Mouse (Mus musculus): ENCODE data around the gene Gnat1.

Gene Gnat1

GRCm38 (mm10) chr9:107675671-107676301 lies 3.7 kb downstream of the Gnat1 start:
- DNase-seq (ENCODE audit: low spot score in 2 of 2) = peak in 1 of 2 experiments; percentile 59

DNA sequence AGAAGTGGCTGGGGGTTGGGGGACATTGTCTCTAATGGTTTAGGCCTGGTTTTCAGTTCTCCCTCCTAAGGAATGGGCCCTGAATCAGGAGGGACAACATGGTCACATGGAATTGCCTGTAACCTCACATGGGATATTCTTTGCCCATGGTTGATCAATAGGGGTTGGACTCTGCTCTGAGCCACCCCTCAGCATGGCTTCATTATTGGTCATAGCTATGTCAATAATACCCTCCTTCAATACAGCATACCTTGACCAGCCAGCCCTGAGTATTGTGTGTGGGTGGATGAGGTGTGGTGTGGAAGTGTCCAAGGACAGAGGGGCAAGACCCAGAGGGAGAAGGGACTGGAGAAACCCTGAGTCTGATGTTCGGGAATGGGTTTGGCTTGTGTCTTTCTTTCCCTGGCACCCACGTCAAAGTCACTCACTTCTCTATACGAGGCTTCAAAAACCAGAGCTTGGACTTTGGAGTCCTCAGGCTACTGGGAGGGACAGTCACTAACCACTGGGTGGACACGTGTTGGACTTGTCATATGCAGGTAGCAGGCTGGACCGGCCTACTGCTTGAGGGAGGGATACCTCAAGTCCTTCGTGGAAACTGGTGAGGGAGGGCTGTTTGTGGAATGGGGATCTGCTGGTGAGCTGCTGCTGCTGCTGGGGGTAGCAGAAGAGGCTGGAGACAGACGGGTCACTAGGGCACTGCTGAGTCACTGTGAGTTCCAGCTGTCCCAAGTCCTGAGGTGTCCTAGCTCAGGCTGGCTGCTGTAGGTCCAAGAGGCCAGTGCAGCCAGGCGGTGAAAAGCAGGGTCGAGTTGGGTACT lies 4.7 kb downstream of the Gnat1 start:
- DNase-seq (ENCODE audit: low spot score in 2 of 2) = no peak

DNA sequence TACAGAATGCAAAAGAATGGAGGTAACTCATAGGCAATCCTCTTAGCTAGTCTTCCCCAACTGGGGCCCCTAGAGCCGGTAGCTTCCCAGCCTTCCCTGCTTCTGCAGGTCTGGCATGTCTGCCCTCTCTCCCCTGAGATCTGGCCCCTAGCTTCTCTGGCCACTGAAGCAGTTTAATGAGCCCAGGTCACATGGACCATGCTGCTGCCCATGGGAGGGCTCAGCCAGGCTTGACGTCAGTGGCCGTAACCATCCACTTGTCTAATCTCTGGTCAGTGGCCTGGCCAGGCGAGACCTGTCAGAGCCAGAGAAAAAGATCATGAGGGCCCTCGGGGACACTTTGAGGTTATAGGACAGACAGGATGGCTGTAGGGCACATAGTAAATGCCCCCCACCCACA lies 9.3 kb downstream of the Gnat1 start:
- peak; percentile 77 to 82 for DNase-seq (ENCODE audit: low spot score in 2 of 2)

DNA sequence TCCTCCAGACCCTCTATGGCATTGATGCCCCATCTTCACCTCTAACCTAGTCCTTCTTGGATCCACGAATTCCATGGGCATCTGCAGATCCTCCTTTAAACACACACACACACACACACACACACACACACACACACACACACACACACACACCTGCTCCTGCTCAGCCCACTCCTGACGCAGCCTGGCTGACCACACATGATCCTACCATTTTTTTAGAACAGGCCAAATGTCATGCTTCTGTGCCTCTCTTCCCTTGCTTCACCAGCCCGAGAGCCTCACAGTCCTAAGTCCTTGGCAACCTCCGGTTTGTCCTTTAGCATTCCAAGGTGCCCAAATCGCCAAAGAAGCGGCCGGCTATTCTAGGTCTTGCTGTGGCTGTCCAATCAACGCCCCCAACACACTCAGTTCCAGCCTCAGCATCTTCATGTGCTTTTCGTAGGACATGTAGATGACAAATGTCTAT lies 10.0 kb downstream of the Gnat1 start, which contains the start of gene Slc38a3:
Slc38a3 (minus strand) TSS at position 51 of the 466 bp plus-strand sequence.
- DNase-seq (ENCODE audit: low spot score in 2 of 2) = no peak

GRCm38 (mm10) chr9:107668916-107669315 lies 10.6 kb downstream of the Gnat1 start:
- DNase-seq (ENCODE audit: low spot score in 2 of 2) = no peak

- DNase-seq (ENCODE audit: low spot score in 2 of 2) = no peak
Observed at GRCm38 (mm10) chr9:107668011-107668410, 11.5 kb downstream of the Gnat1 start.

- peak; percentile 67 to 70 for DNase-seq (ENCODE audit: low spot score in 2 of 2)
Observed at GRCm38 (mm10) chr9:107667219-107667618, 12.3 kb downstream of the Gnat1 start.

GRCm38 (mm10) chr9:107666751-107667205 lies 12.7 kb downstream of the Gnat1 start:
- no peak for DNase-seq (ENCODE audit: low spot score in 2 of 2)

- no peak for DNase-seq (ENCODE audit: low spot score in 2 of 2)
Observed at GRCm38 (mm10) chr9:107665308-107665707, 14.2 kb downstream of the Gnat1 start.

GRCm38 (mm10) chr9:107663525-107663924 lies 16.0 kb downstream of the Gnat1 start:
- DNase-seq (ENCODE audit: low spot score in 2 of 2) = no peak

DNA sequence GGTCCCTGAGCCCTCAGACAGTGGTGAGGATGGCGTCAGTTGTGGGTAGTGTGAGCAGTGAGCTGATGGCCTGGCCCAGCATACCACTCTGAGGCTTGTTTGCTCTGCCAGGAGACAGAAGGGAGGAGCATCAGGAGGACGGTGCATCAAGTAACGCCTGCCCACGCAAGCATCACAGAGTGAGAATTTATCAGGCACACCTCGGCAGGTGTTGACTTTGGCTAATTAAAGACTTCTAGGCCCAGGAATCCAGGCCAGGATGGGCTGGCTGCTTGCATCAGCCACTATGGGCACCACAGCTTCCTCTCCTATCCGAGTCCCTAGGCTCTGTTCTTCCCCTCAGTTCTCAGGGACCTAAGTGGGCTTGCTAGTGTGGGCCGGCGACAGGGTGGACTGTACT lies 17.2 kb downstream of the Gnat1 start:
- no peak for DNase-seq (ENCODE audit: low spot score in 2 of 2)

- DNase-seq (ENCODE audit: low spot score in 2 of 2) = no peak
Observed at GRCm38 (mm10) chr9:107660777-107661176, 18.7 kb downstream of the Gnat1 start.

- DNase-seq (ENCODE audit: low spot score in 2 of 2) = no peak
Observed at GRCm38 (mm10) chr9:107659961-107660360, 19.6 kb downstream of the Gnat1 start.

- DNase-seq (ENCODE audit: low spot score in 2 of 2) = no peak
Observed at GRCm38 (mm10) chr9:107659551-107659950, 20.0 kb downstream of the Gnat1 start.

- no peak for DNase-seq (ENCODE audit: low spot score in 2 of 2)
Observed at GRCm38 (mm10) chr9:107658096-107658495, 21.4 kb downstream of the Gnat1 start.

DNA sequence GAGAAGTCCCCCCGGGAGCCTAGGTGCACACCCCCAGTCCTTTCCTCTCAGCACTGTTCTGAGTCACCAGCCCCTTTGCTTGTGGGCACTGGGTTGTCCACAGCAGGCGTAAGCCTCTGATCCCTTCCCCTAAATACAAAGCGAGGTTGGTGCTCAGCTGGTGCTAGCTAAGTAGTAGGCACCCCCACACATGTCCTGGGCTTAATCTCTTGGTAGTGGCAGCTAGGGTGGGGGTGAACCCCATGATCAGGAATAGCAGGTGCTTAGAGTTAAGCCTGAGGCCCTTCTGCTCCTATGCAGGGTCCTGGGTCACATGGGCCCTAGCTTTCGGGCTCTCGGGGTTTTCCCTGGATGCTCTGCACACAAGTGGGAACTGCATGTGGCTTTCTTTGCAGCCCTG lies 22.4 kb downstream of the Gnat1 start:
- DNase-seq (ENCODE audit: low spot score in 2 of 2) = no peak

GRCm38 (mm10) chr9:107654585-107654984 lies 24.9 kb downstream of the Gnat1 start:
- DNase-seq (ENCODE audit: low spot score in 2 of 2) = no peak

DNA sequence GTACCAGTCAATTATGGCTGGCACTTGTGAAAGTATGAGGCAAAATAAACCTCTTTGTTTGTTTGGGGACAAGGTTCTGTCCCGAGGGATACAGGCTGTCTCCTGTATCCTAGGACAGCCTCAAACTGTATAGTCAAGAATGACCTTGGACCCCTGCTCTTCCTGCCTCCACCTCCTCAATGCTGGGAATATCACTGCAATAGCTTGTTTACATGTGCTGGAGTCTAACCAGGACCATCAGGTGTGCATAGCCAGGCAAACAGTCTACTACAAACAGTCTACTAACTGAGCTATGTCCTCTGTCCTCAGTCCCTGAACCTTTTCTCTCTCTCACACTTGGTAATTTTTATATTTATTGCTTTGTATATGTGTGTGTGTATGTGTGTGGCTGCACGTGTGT lies 26.0 kb downstream of the Gnat1 start:
- DNase-seq (ENCODE audit: low spot score in 2 of 2) = no peak

GRCm38 (mm10) chr9:107650708-107651481 lies 28.6 kb downstream of the Gnat1 start:
- DNase-seq (ENCODE audit: low spot score in 2 of 2) = no peak

GRCm38 (mm10) chr9:107650225-107650624 lies 29.3 kb downstream of the Gnat1 start:
- DNase-seq (ENCODE audit: low spot score in 2 of 2) = no peak

DNA sequence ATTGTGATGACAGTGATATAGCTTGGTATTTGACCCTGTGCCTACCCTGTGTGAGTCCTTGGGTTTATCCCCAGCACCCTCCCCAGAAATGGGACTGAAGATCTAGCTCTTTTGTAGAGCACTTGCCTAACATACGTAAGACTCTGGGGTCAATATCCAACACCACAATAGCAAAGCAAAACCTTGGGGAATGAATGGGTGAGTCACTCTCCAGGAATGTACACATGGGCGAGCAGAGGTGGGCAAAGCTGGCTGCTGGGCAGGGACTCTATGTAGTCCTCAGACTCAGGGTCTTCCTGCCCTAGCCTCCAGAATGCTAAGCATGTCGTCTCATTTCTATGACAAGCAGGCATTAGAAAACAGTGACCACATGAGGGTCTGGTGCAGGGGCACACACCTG lies 30.7 kb downstream of the Gnat1 start:
- no peak for DNase-seq (ENCODE audit: low spot score in 2 of 2)

GRCm38 (mm10) chr9:107646975-107647374 lies 32.5 kb downstream of the Gnat1 start:
- no peak for DNase-seq (ENCODE audit: low spot score in 2 of 2)
